In the genomic region with DNA sequence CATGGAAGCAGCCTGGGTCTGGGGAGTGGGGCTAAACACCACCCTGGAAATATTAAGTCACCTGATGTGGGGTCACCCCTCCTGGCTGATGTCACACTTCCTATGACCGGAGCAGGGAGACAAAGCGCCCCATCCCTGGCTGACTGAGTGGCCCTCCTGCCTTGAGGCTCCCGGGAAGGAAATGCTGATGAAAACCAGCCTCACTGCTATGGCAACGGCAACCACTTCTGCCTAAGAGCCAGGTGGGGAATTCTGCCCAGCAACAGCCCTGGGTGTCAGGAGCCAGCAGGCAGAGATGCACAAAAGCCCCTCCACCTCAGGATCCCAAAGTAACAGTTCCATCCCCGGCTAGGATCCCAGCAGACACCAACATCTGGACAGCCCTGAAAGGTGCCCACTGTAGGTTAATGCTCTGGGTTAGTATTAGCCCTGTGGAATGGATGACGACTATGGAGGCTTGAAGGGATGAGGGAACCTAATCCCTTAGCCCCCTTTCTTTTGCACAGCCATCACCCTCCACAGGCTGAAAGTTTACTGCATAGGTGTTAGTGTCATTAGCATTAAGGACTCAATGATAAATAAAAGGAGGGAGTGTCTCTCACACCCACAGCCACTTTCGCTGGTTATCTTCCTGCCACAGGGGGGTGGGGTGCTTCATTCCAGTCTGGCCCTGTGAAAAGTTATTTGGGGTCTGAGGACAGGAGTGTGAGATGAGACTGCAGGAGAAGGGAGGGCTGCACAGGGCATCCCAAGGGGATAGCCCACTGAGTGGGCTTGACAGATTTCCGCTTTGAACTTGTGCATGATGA, we compare ENCODE assay signal across 9 mouse cellular contexts. TPM values are rescaled to one million over a fixed set of nuclear protein-coding genes. Genes with fewer than 3 reads are reported as not detected.
DNase-seq lines count a peak whose midpoint lies in the region; ATAC-seq and TF ChIP-seq lines count a peak whose summit lies in the region.
"Had no signal": no experiment of that assay in that cellular context is flagged by ENCODE, and none has a peak within 500 bp of the region (broad histone marks: within the 10 kb centered on the region; RNA-seq: fewer than 3 reads in every experiment).

No protein-coding gene starts in this region.

- peak in 1 of 2 experiments; percentile 37 for DNase-seq in layer of hippocampus, adult 2 months (ENCODE audit: low spot score in 2 of 2)
- no peak for DNase-seq in layer of hippocampus, adult 9-10 months (ENCODE audit: low spot score)
- peak; percentile 78 for DNase-seq in embryonic facial prominence, embryonic 11.5 days (ENCODE audit: low spot score)
- DNase-seq in hindbrain, embryonic 14.5 days (ENCODE audit: low spot score) = no peak
- DNase-seq in adipocyte (ENCODE audit: low spot score) = no peak
- DNase-seq in thymus, postnatal 0 days (ENCODE audit: low spot score) = no peak
- DNase-seq in adrenal gland, adult 2 months = no peak

- H3K4me3 ChIP-seq in layer of hippocampus, adult 2 months = no peak overlapping the region
- H3K4me3 ChIP-seq in embryonic facial prominence, embryonic 11.5 days (ENCODE audit: low read depth, low read length) = no peak overlapping the region
- H3K4me3 ChIP-seq in hindbrain, embryonic 14.5 days (replicated peaks; ENCODE audit: low read length) = no peak overlapping the region
- no peak overlapping the region for H3K4me3 ChIP-seq in midbrain, embryonic 13.5 days (replicated peaks)

- no peak overlapping the region for H3K9ac ChIP-seq in embryonic facial prominence, embryonic 11.5 days (replicated peaks; ENCODE audit: low read length)
- H3K9ac ChIP-seq in hindbrain, embryonic 14.5 days = 0 out of 2 replicates have a peak overlapping the region, but pooled peaks have one; percentile 1
- 0 out of 2 replicates have a peak overlapping the region, but pooled peaks have one; percentile 5 for H3K9ac ChIP-seq in midbrain, embryonic 13.5 days (replicated peaks)

- WGBS in embryonic facial prominence, embryonic 11.5 days = 39% methylated on average over 8 of the region's 8 CpGs
- 13% methylated on average over 8 of the region's 8 CpGs for WGBS in hindbrain, embryonic 14.5 days
- 13% methylated on average over 8 of the region's 8 CpGs for WGBS in midbrain, embryonic 13.5 days

- no peaks in the 10 kb centered on the region for H3K9me3 ChIP-seq in embryonic facial prominence, embryonic 11.5 days (replicated peaks; ENCODE audit: control insufficient read depth, low read length)
- H3K9me3 ChIP-seq in hindbrain, embryonic 14.5 days (ENCODE audit: control insufficient read depth, low read length) = no peaks in the 10 kb centered on the region
- no peaks in the 10 kb centered on the region for H3K9me3 ChIP-seq in midbrain, embryonic 13.5 days

- peak overlapping the region; percentile 28; the same call in 1 of the 2 replicates for H3K27ac ChIP-seq in layer of hippocampus, adult 2 months
- H3K27ac ChIP-seq in embryonic facial prominence, embryonic 11.5 days (replicated peaks; ENCODE audit: low read depth, low read length) = no peak overlapping the region; the same call in 1 of the 2 replicates
- peak overlapping the region; percentile 79 for H3K27ac ChIP-seq in hindbrain, embryonic 14.5 days
- peak overlapping the region; percentile 77 for H3K27ac ChIP-seq in midbrain, embryonic 13.5 days
- H3K27ac ChIP-seq: macrophage had no signal

- H3K36me3 ChIP-seq in embryonic facial prominence, embryonic 11.5 days (replicated peaks; ENCODE audit: control insufficient read depth, insufficient read depth, low read depth, low read length) = no peaks in the 10 kb centered on the region
- H3K36me3 ChIP-seq in hindbrain, embryonic 14.5 days (replicated peaks; ENCODE audit: control insufficient read depth, insufficient read depth) = no peaks in the 10 kb centered on the region
- no peaks in the 10 kb centered on the region for H3K36me3 ChIP-seq in midbrain, embryonic 13.5 days

- H3K4me1 ChIP-seq in embryonic facial prominence, embryonic 11.5 days (ENCODE audit: control insufficient read depth, insufficient read depth, low read length) = peaks cover 7% of the 10 kb centered on the region; the same call in 1 of the 2 replicates
- H3K4me1 ChIP-seq in hindbrain, embryonic 14.5 days (replicated peaks; ENCODE audit: control insufficient read depth, insufficient read depth, low read length) = peaks cover 31% of the 10 kb centered on the region
- H3K4me1 ChIP-seq in midbrain, embryonic 13.5 days (replicated peaks) = peaks cover 90% of the 10 kb centered on the region

- no peak overlapping the region for H3K4me2 ChIP-seq in embryonic facial prominence, embryonic 11.5 days (ENCODE audit: low read depth, low read length)
- peak overlapping the region; percentile 10; the same call in 1 of the 2 replicates for H3K4me2 ChIP-seq in hindbrain, embryonic 14.5 days (replicated peaks)
- H3K4me2 ChIP-seq in midbrain, embryonic 13.5 days (replicated peaks) = peak overlapping the region; percentile 38

- no peaks in the 10 kb centered on the region for H3K27me3 ChIP-seq in embryonic facial prominence, embryonic 11.5 days (ENCODE audit: control insufficient read depth, insufficient read depth, low read length)
- no peaks in the 10 kb centered on the region for H3K27me3 ChIP-seq in hindbrain, embryonic 14.5 days (ENCODE audit: control insufficient read depth, insufficient read depth, low read length)
- no peaks in the 10 kb centered on the region for H3K27me3 ChIP-seq in midbrain, embryonic 13.5 days

- no peak for TF ChIP-seq CTCF in layer of hippocampus, adult 2 months (conservative IDR thresholded peaks at IDR 0.05)

- no peak for ATAC-seq in embryonic facial prominence, embryonic 11.5 days (replicated peaks; ENCODE audit: insufficient number of reproducible peaks, low FRiP score, low TSS enrichment, low read depth)
- peak; percentile 39; the same call in 1 of the 2 replicates for ATAC-seq in hindbrain, embryonic 14.5 days (ENCODE audit: low FRiP score)
- peak; percentile 51 for ATAC-seq in midbrain, embryonic 13.5 days

RNA-seq across cellular contexts. Expression of a gene that starts 21.5 kb away (rescaled TPM):
- 10 to 100 TPM; 34.5 to 35.5 TPM for total RNA-seq in layer of hippocampus, adult 2 months (2021)
- polyA plus RNA-seq in embryonic facial prominence, embryonic 11.5 days (2014; fragmentation: Nextera tagmentation; extraction: Ambion mirVana) = 10.4 and 11.5 TPM in 2 replicates
- 20.9 and 22.9 TPM in 2 replicates for polyA plus RNA-seq in hindbrain, embryonic 14.5 days (2014; fragmentation: Nextera tagmentation; extraction: Ambion mirVana)
- polyA plus RNA-seq in midbrain, embryonic 13.5 days (2015; fragmentation: Nextera tagmentation; extraction: Ambion mirVana) = 8.5 and 14.3 TPM in 2 replicates
- 0.17 TPM in 1 of 2 replicates, not detected in the other for polyA plus RNA-seq in thymus, postnatal 0 days (2015; fragmentation: Nextera tagmentation; extraction: Ambion mirVana)
- 10 to 100 TPM in 1 of 2 experiments, 1 to 10 TPM in 1; 4.4 to 15.1 TPM for total RNA-seq in adrenal gland, adult 2 months (2021)
- 24.3 and 24.6 TPM in 2 replicates for polyA plus RNA-seq in adrenal gland, adult 2 months (2012; rRNA removed)
